ENCODE assay signal across 19 mouse cellular contexts in the genomic region with DNA sequence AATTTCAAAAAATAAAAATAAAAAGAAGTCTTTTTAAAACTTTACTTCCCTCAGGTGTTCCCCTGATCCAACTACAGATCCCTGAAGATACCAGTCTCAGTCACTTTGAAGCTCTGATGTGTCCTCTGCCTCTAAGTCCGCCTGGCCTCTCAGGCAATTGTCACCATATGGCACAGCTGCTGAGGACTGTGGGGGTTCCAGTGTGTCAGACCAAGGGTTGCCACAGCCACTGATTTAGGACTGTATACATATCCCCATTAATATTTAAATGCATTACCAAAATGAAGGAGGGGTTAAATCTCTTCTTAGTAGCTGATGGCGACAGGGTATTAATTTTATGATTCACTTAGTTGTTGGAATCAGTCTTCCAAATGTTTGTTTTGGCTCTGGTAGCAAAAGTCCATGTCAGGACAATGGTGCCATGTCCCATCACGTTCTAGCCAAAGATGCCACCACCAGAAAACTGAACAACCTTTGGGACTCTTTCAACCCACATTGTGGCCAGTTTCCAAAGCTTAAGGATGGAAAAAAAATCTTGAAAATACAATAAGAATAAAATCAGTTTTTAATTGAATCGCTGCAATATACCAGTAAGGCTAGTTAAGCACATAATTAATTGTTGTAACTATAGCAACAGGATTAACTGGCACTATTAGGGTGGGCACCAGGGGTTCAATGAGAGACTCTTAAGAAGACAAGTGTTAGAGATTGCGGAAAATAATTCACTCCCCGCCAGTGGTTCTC.
A peak's percentile ranks its signal among the peaks of the same experiment; 100 is the strongest.
DNase-seq lines count a peak whose midpoint lies in the region; ATAC-seq and TF ChIP-seq lines count a peak whose summit lies in the region.
"Had no signal": no experiment of that assay in that cellular context is flagged by ENCODE, and none has a peak within 500 bp of the region (broad histone marks: within the 10 kb centered on the region; RNA-seq: fewer than 3 reads in every experiment).

No protein-coding gene starts in this region.

- no peak overlapping the region for H3K9ac ChIP-seq in heart, postnatal 0 days (replicated peaks; ENCODE audit: low read depth, low read length)
- H3K9ac ChIP-seq in lung, embryonic 16.5 days (ENCODE audit: low read length) = no peak overlapping the region
- H3K9ac ChIP-seq in hindbrain, postnatal 0 days (replicated peaks; ENCODE audit: low read length) = no peak overlapping the region
- H3K9ac ChIP-seq in stomach, embryonic 16.5 days (ENCODE audit: low read length) = no peak overlapping the region
- H3K9ac ChIP-seq: heart, embryonic 12.5 days; limb, embryonic 12.5 days had no signal

- no peaks in the 10 kb centered on the region for H3K36me3 ChIP-seq in heart, postnatal 0 days (replicated peaks; ENCODE audit: control insufficient read depth, insufficient read depth, low read length)
- no peaks in the 10 kb centered on the region for H3K36me3 ChIP-seq in lung, embryonic 16.5 days (ENCODE audit: control insufficient read depth, insufficient read depth, low read length)
- H3K36me3 ChIP-seq in hindbrain, postnatal 0 days (ENCODE audit: insufficient read depth, low read length) = no peaks in the 10 kb centered on the region
- no peaks in the 10 kb centered on the region for H3K36me3 ChIP-seq in stomach, embryonic 16.5 days (ENCODE audit: control insufficient read depth, insufficient read depth, low read length)
- H3K36me3 ChIP-seq: embryonic facial prominence, embryonic 10.5 days; heart, embryonic 12.5 days; limb, embryonic 12.5 days had no signal

- H3K9me3 ChIP-seq in heart, postnatal 0 days (replicated peaks; ENCODE audit: control insufficient read depth, low read length) = no peaks in the 10 kb centered on the region
- no peaks in the 10 kb centered on the region for H3K9me3 ChIP-seq in lung, embryonic 16.5 days (ENCODE audit: control insufficient read depth, low read length)
- H3K9me3 ChIP-seq in hindbrain, postnatal 0 days (ENCODE audit: low read length) = no peaks in the 10 kb centered on the region
- H3K9me3 ChIP-seq in stomach, embryonic 16.5 days (replicated peaks; ENCODE audit: control insufficient read depth, low read length) = no peaks in the 10 kb centered on the region

- H3K27ac ChIP-seq in heart, postnatal 0 days (ENCODE audit: low read depth) = peak overlapping the region; percentile 43; the same call in 1 of the 2 replicates
- H3K27ac ChIP-seq in lung, embryonic 16.5 days (ENCODE audit: low read length) = 0 out of 2 replicates have a peak overlapping the region, but pooled peaks have one; percentile 19
- H3K27ac ChIP-seq in hindbrain, postnatal 0 days = no peak overlapping the region
- H3K27ac ChIP-seq in stomach, embryonic 16.5 days (ENCODE audit: low read length) = peak overlapping the region; percentile 56; the same call in 1 of the 2 replicates
- H3K27ac ChIP-seq: embryonic facial prominence, embryonic 10.5 days; limb, embryonic 12.5 days; macrophage had no signal

- DNase-seq in heart, postnatal 0 days (ENCODE audit: low spot score) = no peak
- DNase-seq in heart, adult 18-20 months = no peak
- no peak for DNase-seq in lung, postnatal 10 days
- DNase-seq in hindbrain, postnatal 0 days (ENCODE audit: low spot score) = peak; percentile 41
- no peak for DNase-seq in urinary bladder, postnatal 36 days (ENCODE audit: low spot score in 2 of 2)
- DNase-seq: adrenal gland, postnatal 14 days; cerebellum, adult 2 months; gastrocnemius, postnatal 36 days; heart, postnatal 4 days; kidney, postnatal 25 days; layer of hippocampus, adult 9-11 months; retina, postnatal 1 day had no signal

- H3K4me2 ChIP-seq in heart, postnatal 0 days (ENCODE audit: low read depth, low read length) = no peak overlapping the region
- H3K4me2 ChIP-seq in lung, embryonic 16.5 days (ENCODE audit: low read depth, low read length) = no peak overlapping the region
- H3K4me2 ChIP-seq in hindbrain, postnatal 0 days (ENCODE audit: low read depth, low read length) = no peak overlapping the region
- no peak overlapping the region for H3K4me2 ChIP-seq in stomach, embryonic 16.5 days (ENCODE audit: low read depth, low read length)
- H3K4me2 ChIP-seq: heart, embryonic 12.5 days; limb, embryonic 12.5 days had no signal

- no peaks in the 10 kb centered on the region for H3K4me1 ChIP-seq in heart, postnatal 0 days (ENCODE audit: control insufficient read depth, insufficient read depth)
- peaks cover 3% of the 10 kb centered on the region; the same call in 1 of the 2 replicates for H3K4me1 ChIP-seq in lung, embryonic 16.5 days (replicated peaks; ENCODE audit: control insufficient read depth, insufficient read depth, low read length)
- peaks cover 4% of the 10 kb centered on the region; the same call in 1 of the 2 replicates for H3K4me1 ChIP-seq in hindbrain, postnatal 0 days (ENCODE audit: insufficient read depth, low read length)
- H3K4me1 ChIP-seq in stomach, embryonic 16.5 days (ENCODE audit: control insufficient read depth, insufficient read depth, low read length) = peaks cover 6% of the 10 kb centered on the region; the same call in 1 of the 2 replicates
- H3K4me1 ChIP-seq: embryonic facial prominence, embryonic 10.5 days; heart, embryonic 12.5 days; limb, embryonic 12.5 days had no signal

- no peak for ATAC-seq in heart, postnatal 0 days (ENCODE audit: insufficient read depth, low read depth)
- ATAC-seq in lung, embryonic 16.5 days (ENCODE audit: low read depth) = no peak
- 0 out of 2 replicates have a peak, but pooled peaks have one; percentile 49 for ATAC-seq in hindbrain, postnatal 0 days
- ATAC-seq in stomach, embryonic 16.5 days (ENCODE audit: insufficient read depth, low FRiP score) = no peak
- ATAC-seq: intestine, postnatal 0 days had no signal

- WGBS in heart, postnatal 0 days = 74% methylated on average over 6 of the region's 6 CpGs
- 78% methylated on average over 6 of the region's 6 CpGs for WGBS in lung, embryonic 16.5 days
- WGBS in hindbrain, postnatal 0 days = 47% methylated on average over 6 of the region's 6 CpGs
- WGBS in stomach, embryonic 16.5 days = 69% methylated on average over 6 of the region's 6 CpGs

- no peaks in the 10 kb centered on the region for H3K27me3 ChIP-seq in heart, postnatal 0 days (ENCODE audit: control insufficient read depth, insufficient read depth, low read length)
- no peaks in the 10 kb centered on the region for H3K27me3 ChIP-seq in lung, embryonic 16.5 days (ENCODE audit: control insufficient read depth, insufficient read depth, low read depth, low read length)
- H3K27me3 ChIP-seq in hindbrain, postnatal 0 days (ENCODE audit: insufficient read depth, low read length) = no peaks in the 10 kb centered on the region
- no peaks in the 10 kb centered on the region for H3K27me3 ChIP-seq in stomach, embryonic 16.5 days (ENCODE audit: control insufficient read depth, insufficient read depth, low read length)
- H3K27me3 ChIP-seq: heart, embryonic 12.5 days; limb, embryonic 12.5 days had no signal

- TF ChIP-seq CTCF in heart, postnatal 0 days (IDR thresholded peaks at IDR 0.05; ENCODE audit: low read depth) = no peak
- TF ChIP-seq CTCF in hindbrain, postnatal 0 days (IDR thresholded peaks at IDR 0.05; ENCODE audit: low read depth) = no peak

- no peak for TF ChIP-seq EP300 in heart, postnatal 0 days (IDR thresholded peaks at IDR 0.05; ENCODE audit: low read depth)

- H3K4me3 ChIP-seq in heart, postnatal 0 days (ENCODE audit: low read depth, low read length) = no peak overlapping the region
- no peak overlapping the region for H3K4me3 ChIP-seq in lung, embryonic 16.5 days (ENCODE audit: low read length)
- H3K4me3 ChIP-seq in hindbrain, postnatal 0 days (ENCODE audit: low read length) = no peak overlapping the region
- H3K4me3 ChIP-seq in stomach, embryonic 16.5 days (replicated peaks; ENCODE audit: low read length) = no peak overlapping the region
- H3K4me3 ChIP-seq: embryonic facial prominence, embryonic 10.5 days; heart, embryonic 12.5 days; limb, embryonic 12.5 days had no signal
